Mouse (Mus musculus) G1E (cell line): ENCODE results near the gene Lum.

Source experiments
- CTCF ChIP-seq: IDR thresholded peaks from 2 replicates; pipeline ENCODE4 v1.5.1; 2012; ENCODE audit warnings: low read depth, low read length, inconsistent platforms, mixed read lengths
- GATA1 ChIP-seq: IDR thresholded peaks from 2 replicates; pipeline ENCODE4 v1.6.1; 2012; ENCODE audit warnings: borderline replicate concordance, low read length, inconsistent platforms, mixed read lengths
- GATA2 ChIP-seq: IDR thresholded peaks from 2 replicates; pipeline ENCODE4 v1.6.1; 2012; ENCODE audit warnings: low read depth, low read length, inconsistent platforms, borderline replicate concordance
- POLR2AphosphoS5 ChIP-seq: IDR thresholded peaks from 2 replicates; pipeline ENCODE4 v1.6.1; 2012; ENCODE audit warnings: low read depth, low read length, inconsistent platforms; ENCODE audit not compliant: insufficient replicate concordance
- TAL1 ChIP-seq: conservative IDR thresholded peaks from 2 replicates; pipeline ENCODE4 v1.6.1; 2012; ENCODE audit warnings: low read depth, low read length, inconsistent platforms, mixed read lengths

- TF ChIP-seq CTCF = no peak
- no peak for TF ChIP-seq TAL1
- no peak for TF ChIP-seq GATA1
- TF ChIP-seq GATA2 = no peak
- no peak for TF ChIP-seq POLR2AphosphoS5
These were observed 22.2 kb downstream of the Lum start for GRCm38 (mm10) chr10:97587159-97587558.
